Mouse (Mus musculus): ENCODE data around the gene Tmem129. TPM values are rescaled to one million over a fixed set of nuclear protein-coding genes. Genes with fewer than 3 reads are reported as not detected.

Gene Tmem129
- polyA plus RNA-seq, 1 experiment: 2.2 TPM

- Histone ChIP-seq H3K36me3 (ENCODE audit: control insufficient read depth) (peaks cover 77% of the 10 kb centered on the region), H3K9me3 (ENCODE audit: control insufficient read depth, low read length) (no peaks in the 10 kb centered on the region), H3K27me3 (ENCODE audit: control insufficient read depth) (no peaks in the 10 kb centered on the region), H3K4me1 (ENCODE audit: control insufficient read depth) (no peaks in the 10 kb centered on the region; the same call in 1 of the 2 replicates), H3K4me3 (replicated peaks) (no peak overlapping the region)
- TF ChIP-seq TAL1 (IDR thresholded peaks at IDR 0.05; ENCODE audit: low read length) (no peak), GATA1 (IDR thresholded peaks at IDR 0.05; ENCODE audit: low read length) (no peak)
Measured at GRCm38 (mm10) chr5:33611795-33612194, 46.4 kb downstream of the Tmem129 start.

GRCm38 (mm10) chr5:33609226-33609625, 49.0 kb downstream of the Tmem129 start:
- H3K9me3 ChIP-seq (ENCODE audit: control insufficient read depth, low read length): no peaks in the 10 kb centered on the region
- no peaks in the 10 kb centered on the region for H3K27me3 ChIP-seq (ENCODE audit: control insufficient read depth)
- TF ChIP-seq GATA1 (IDR thresholded peaks at IDR 0.05; ENCODE audit: low read length) (no peak), TAL1 (IDR thresholded peaks at IDR 0.05; ENCODE audit: low read length) (no peak)
- H3K36me3 ChIP-seq (ENCODE audit: control insufficient read depth): peaks cover 83% of the 10 kb centered on the region
- H3K4me3 ChIP-seq (replicated peaks): no peak overlapping the region
- H3K4me1 ChIP-seq (ENCODE audit: control insufficient read depth): no peaks in the 10 kb centered on the region; the same call in 1 of the 2 replicates

GRCm38 (mm10) chr5:33607434-33607833, 50.8 kb downstream of the Tmem129 start:
- H3K9me3 ChIP-seq (ENCODE audit: control insufficient read depth, low read length): no peaks in the 10 kb centered on the region
- H3K4me1 ChIP-seq (ENCODE audit: control insufficient read depth): peaks cover 3% of the 10 kb centered on the region
- H3K4me3 ChIP-seq (replicated peaks): no peak overlapping the region
- no peaks in the 10 kb centered on the region for H3K27me3 ChIP-seq (ENCODE audit: control insufficient read depth)
- peaks cover 84% of the 10 kb centered on the region for H3K36me3 ChIP-seq (ENCODE audit: control insufficient read depth)
- no peak for TF ChIP-seq GATA1 (IDR thresholded peaks at IDR 0.05; ENCODE audit: low read length)
- TF ChIP-seq TAL1 (IDR thresholded peaks at IDR 0.05; ENCODE audit: low read length): no peak

GRCm38 (mm10) chr5:33606631-33607030, 51.6 kb downstream of the Tmem129 start:
- Histone ChIP-seq H3K4me1 (ENCODE audit: control insufficient read depth) (peaks cover 3% of the 10 kb centered on the region), H3K36me3 (ENCODE audit: control insufficient read depth) (peaks cover 82% of the 10 kb centered on the region), H3K4me3 (replicated peaks) (no peak overlapping the region), H3K9me3 (ENCODE audit: control insufficient read depth, low read length) (no peaks in the 10 kb centered on the region), H3K27me3 (ENCODE audit: control insufficient read depth) (no peaks in the 10 kb centered on the region)
- TF ChIP-seq TAL1 (IDR thresholded peaks at IDR 0.05; ENCODE audit: low read length): no peak
- TF ChIP-seq GATA1 (IDR thresholded peaks at IDR 0.05; ENCODE audit: low read length): no peak

GRCm38 (mm10) chr5:33605314-33605713, 52.9 kb downstream of the Tmem129 start:
- TF ChIP-seq TAL1 (IDR thresholded peaks at IDR 0.05; ENCODE audit: low read length) (no peak), GATA1 (IDR thresholded peaks at IDR 0.05; ENCODE audit: low read length) (no peak)
- Histone ChIP-seq H3K27me3 (ENCODE audit: control insufficient read depth) (no peaks in the 10 kb centered on the region), H3K4me3 (replicated peaks) (no peak overlapping the region), H3K36me3 (ENCODE audit: control insufficient read depth) (peaks cover 84% of the 10 kb centered on the region), H3K9me3 (ENCODE audit: control insufficient read depth, low read length) (no peaks in the 10 kb centered on the region), H3K4me1 (ENCODE audit: control insufficient read depth) (peaks cover 3% of the 10 kb centered on the region)

Other genes with a start within 250 kb of the Tmem129 start
- gene Nkx1-1, start 224.4 kb downstream of the Tmem129 start, polyA plus RNA-seq (2012): not detected in 2 replicates
- gene Fam53a, start 28.8 kb downstream of the Tmem129 start, polyA plus RNA-seq (2012): 5.3 and 5.7 TPM in 2 replicates
- gene Gm9903, start 28.5 kb downstream of the Tmem129 start, polyA plus RNA-seq (2012): not detected in 2 replicates
- gene Slbp, start 5.8 kb downstream of the Tmem129 start, polyA plus RNA-seq (2012): 70.9 and 94.3 TPM in 2 replicates
- 9.4 and 11.6 TPM in 2 replicates for gene Tacc3, start 288 bp downstream of the Tmem129 start, polyA plus RNA-seq (2012)
- 0.03 TPM in 1 of 2 replicates, not detected in the other for gene Fgfr3, start 63.3 kb upstream of the Tmem129 start, polyA plus RNA-seq (2012)
- gene Letm1, start 124.4 kb upstream of the Tmem129 start, polyA plus RNA-seq (2012): 2.6 and 2.8 TPM in 2 replicates
- gene Nsd2, start 162.3 kb upstream of the Tmem129 start, polyA plus RNA-seq (2012): 1.5 and 2.2 TPM in 2 replicates

Measured in erythroblast, embryonic 14.5 days (primary cell).